Mouse (Mus musculus): ENCODE measurements around the gene Olig1. TPM values are rescaled to one million over a fixed set of nuclear protein-coding genes. Genes with fewer than 3 reads are reported as not detected.

Gene Olig1
- polyA plus RNA-seq, 1 experiment from 2014 or later: 0.14 TPM

- no peaks in the 10 kb centered on the region for H3K9me3 ChIP-seq (ENCODE audit: low read length)
- no peak overlapping the region; the same call in 1 of the 2 replicates for H3K4me2 ChIP-seq (replicated peaks; ENCODE audit: low read depth, low read length)
- peaks cover 100% of the 10 kb centered on the region for H3K27me3 ChIP-seq (ENCODE audit: insufficient read depth, low read length)
- no peak overlapping the region for H3K9ac ChIP-seq (replicated peaks; ENCODE audit: low read length)
- H3K36me3 ChIP-seq (ENCODE audit: insufficient read depth, low read length): no peaks in the 10 kb centered on the region
- H3K27ac ChIP-seq (ENCODE audit: low read length): no peak overlapping the region
- ATAC-seq (ENCODE audit: low FRiP score, low TSS enrichment): no peak
- peaks cover 5% of the 10 kb centered on the region; the same call in 1 of the 2 replicates for H3K4me1 ChIP-seq (ENCODE audit: insufficient read depth, low read length)
- under 1% methylated on average over 77 of the region's 85 CpGs for WGBS
- H3K4me3 ChIP-seq (ENCODE audit: low read length): peak overlapping the region; percentile 9; the same call in 1 of the 2 replicates
Observed at GRCm38 (mm10) chr16:91226883-91227759, 42.5 kb upstream of the Olig1 start.

- H3K4me1 ChIP-seq (ENCODE audit: insufficient read depth, low read length): no peaks in the 10 kb centered on the region; the same call in 1 of the 2 replicates
- ATAC-seq (ENCODE audit: low FRiP score, low TSS enrichment): no peak
- H3K4me2 ChIP-seq (replicated peaks; ENCODE audit: low read depth, low read length): no peak overlapping the region
- H3K27ac ChIP-seq (ENCODE audit: low read length): no peak overlapping the region
- H3K36me3 ChIP-seq (ENCODE audit: insufficient read depth, low read length): no peaks in the 10 kb centered on the region
- H3K4me3 ChIP-seq (ENCODE audit: low read length): no peak overlapping the region
- 0% methylated on average over 6 of the region's 6 CpGs for WGBS
- peaks cover 100% of the 10 kb centered on the region for H3K27me3 ChIP-seq (ENCODE audit: insufficient read depth, low read length)
- H3K9ac ChIP-seq (replicated peaks; ENCODE audit: low read length): no peak overlapping the region
- no peaks in the 10 kb centered on the region for H3K9me3 ChIP-seq (ENCODE audit: low read length)
Observed at GRCm38 (mm10) chr16:91227760-91228043, 41.9 kb upstream of the Olig1 start.

GRCm38 (mm10) chr16:91228238-91229071 is 41.1 kb upstream of the Olig1 start:
- Histone ChIP-seq H3K9me3 (ENCODE audit: low read length) (no peaks in the 10 kb centered on the region), H3K27ac (ENCODE audit: low read length) (no peak overlapping the region), H3K36me3 (ENCODE audit: insufficient read depth, low read length) (no peaks in the 10 kb centered on the region), H3K4me2 (replicated peaks; ENCODE audit: low read depth, low read length) (no peak overlapping the region), H3K27me3 (ENCODE audit: insufficient read depth, low read length) (peaks cover 100% of the 10 kb centered on the region), H3K4me3 (ENCODE audit: low read length) (no peak overlapping the region), H3K9ac (replicated peaks; ENCODE audit: low read length) (no peak overlapping the region), H3K4me1 (ENCODE audit: insufficient read depth, low read length) (no peaks in the 10 kb centered on the region; the same call in 1 of the 2 replicates)
- ATAC-seq (ENCODE audit: low FRiP score, low TSS enrichment): no peak
- under 1% methylated on average over 30 of the region's 30 CpGs for WGBS

GRCm38 (mm10) chr16:91229072-91229348 is 40.6 kb upstream of the Olig1 start:
- no peak overlapping the region for H3K27ac ChIP-seq (ENCODE audit: low read length)
- peaks cover 100% of the 10 kb centered on the region for H3K27me3 ChIP-seq (ENCODE audit: insufficient read depth, low read length)
- no peaks in the 10 kb centered on the region for H3K36me3 ChIP-seq (ENCODE audit: insufficient read depth, low read length)
- ATAC-seq (ENCODE audit: low FRiP score, low TSS enrichment): no peak
- WGBS: 2% methylated on average over 10 of the region's 10 CpGs
- H3K9me3 ChIP-seq (ENCODE audit: low read length): no peaks in the 10 kb centered on the region
- no peaks in the 10 kb centered on the region; the same call in 1 of the 2 replicates for H3K4me1 ChIP-seq (ENCODE audit: insufficient read depth, low read length)
- H3K4me2 ChIP-seq (replicated peaks; ENCODE audit: low read depth, low read length): no peak overlapping the region
- H3K9ac ChIP-seq (replicated peaks; ENCODE audit: low read length): no peak overlapping the region
- H3K4me3 ChIP-seq (ENCODE audit: low read length): no peak overlapping the region

GRCm38 (mm10) chr16:91229643-91230042 is 39.9 kb upstream of the Olig1 start:
- no peak overlapping the region for H3K4me3 ChIP-seq (ENCODE audit: low read length)
- no peaks in the 10 kb centered on the region for H3K9me3 ChIP-seq (ENCODE audit: low read length)
- ATAC-seq (ENCODE audit: low FRiP score, low TSS enrichment): no peak
- 10% methylated on average over 8 of the region's 8 CpGs for WGBS
- no peaks in the 10 kb centered on the region for H3K36me3 ChIP-seq (ENCODE audit: insufficient read depth, low read length)
- H3K4me2 ChIP-seq (replicated peaks; ENCODE audit: low read depth, low read length): no peak overlapping the region
- H3K27ac ChIP-seq (ENCODE audit: low read length): no peak overlapping the region
- H3K4me1 ChIP-seq (ENCODE audit: insufficient read depth, low read length): no peaks in the 10 kb centered on the region; the same call in 1 of the 2 replicates
- no peak overlapping the region for H3K9ac ChIP-seq (replicated peaks; ENCODE audit: low read length)
- H3K27me3 ChIP-seq (ENCODE audit: insufficient read depth, low read length): peaks cover 100% of the 10 kb centered on the region

GRCm38 (mm10) chr16:91231781-91232469 is 37.6 kb upstream of the Olig1 start:
- Histone ChIP-seq H3K27ac (ENCODE audit: low read length) (no peak overlapping the region), H3K4me3 (ENCODE audit: low read length) (no peak overlapping the region), H3K9ac (replicated peaks; ENCODE audit: low read length) (no peak overlapping the region), H3K27me3 (ENCODE audit: insufficient read depth, low read length) (peaks cover 100% of the 10 kb centered on the region), H3K4me2 (replicated peaks; ENCODE audit: low read depth, low read length) (no peak overlapping the region), H3K4me1 (ENCODE audit: insufficient read depth, low read length) (no peaks in the 10 kb centered on the region), H3K36me3 (ENCODE audit: insufficient read depth, low read length) (no peaks in the 10 kb centered on the region), H3K9me3 (ENCODE audit: low read length) (no peaks in the 10 kb centered on the region)
- ATAC-seq (ENCODE audit: low FRiP score, low TSS enrichment): no peak
- WGBS: 1% methylated on average over 26 of the region's 26 CpGs

- WGBS: 2% methylated on average over 25 of the region's 25 CpGs
- H3K27ac ChIP-seq (ENCODE audit: low read length): no peak overlapping the region
- no peaks in the 10 kb centered on the region for H3K4me1 ChIP-seq (ENCODE audit: insufficient read depth, low read length)
- no peaks in the 10 kb centered on the region for H3K9me3 ChIP-seq (ENCODE audit: low read length)
- no peak overlapping the region for H3K9ac ChIP-seq (replicated peaks; ENCODE audit: low read length)
- H3K36me3 ChIP-seq (ENCODE audit: insufficient read depth, low read length): no peaks in the 10 kb centered on the region
- H3K27me3 ChIP-seq (ENCODE audit: insufficient read depth, low read length): peaks cover 99% of the 10 kb centered on the region
- ATAC-seq (ENCODE audit: low FRiP score, low TSS enrichment): no peak
- H3K4me3 ChIP-seq (ENCODE audit: low read length): no peak overlapping the region
- no peak overlapping the region for H3K4me2 ChIP-seq (replicated peaks; ENCODE audit: low read depth, low read length)
Observed at GRCm38 (mm10) chr16:91232470-91233240, 36.9 kb upstream of the Olig1 start.

- Histone ChIP-seq H3K4me1 (ENCODE audit: insufficient read depth, low read length) (no peaks in the 10 kb centered on the region), H3K27ac (ENCODE audit: low read length) (no peak overlapping the region), H3K4me3 (ENCODE audit: low read length) (no peak overlapping the region), H3K4me2 (replicated peaks; ENCODE audit: low read depth, low read length) (no peak overlapping the region), H3K9me3 (ENCODE audit: low read length) (no peaks in the 10 kb centered on the region), H3K9ac (replicated peaks; ENCODE audit: low read length) (no peak overlapping the region), H3K36me3 (ENCODE audit: insufficient read depth, low read length) (no peaks in the 10 kb centered on the region), H3K27me3 (ENCODE audit: insufficient read depth, low read length) (peaks cover 98% of the 10 kb centered on the region)
- no peak for ATAC-seq (ENCODE audit: low FRiP score, low TSS enrichment)
- WGBS: 10% methylated on average over 11 of the region's 11 CpGs
Observed at GRCm38 (mm10) chr16:91233241-91233944, 36.2 kb upstream of the Olig1 start.

- no peaks in the 10 kb centered on the region for H3K36me3 ChIP-seq (ENCODE audit: insufficient read depth, low read length)
- no peak overlapping the region for H3K27ac ChIP-seq (ENCODE audit: low read length)
- no peaks in the 10 kb centered on the region for H3K4me1 ChIP-seq (ENCODE audit: insufficient read depth, low read length)
- no peak overlapping the region for H3K4me3 ChIP-seq (ENCODE audit: low read length)
- WGBS: 60% methylated on average over 4 of the region's 4 CpGs
- no peaks in the 10 kb centered on the region for H3K9me3 ChIP-seq (ENCODE audit: low read length)
- no peak overlapping the region for H3K4me2 ChIP-seq (replicated peaks; ENCODE audit: low read depth, low read length)
- no peak overlapping the region for H3K9ac ChIP-seq (replicated peaks; ENCODE audit: low read length)
- ATAC-seq (ENCODE audit: low FRiP score, low TSS enrichment): no peak
- H3K27me3 ChIP-seq (ENCODE audit: insufficient read depth, low read length): peaks cover 82% of the 10 kb centered on the region
Observed at GRCm38 (mm10) chr16:91239024-91239423, 30.5 kb upstream of the Olig1 start.

Measured in kidney, embryonic 16.5 days (tissue).